Mouse (Mus musculus): ENCODE data around the gene Oip5.

DNA sequence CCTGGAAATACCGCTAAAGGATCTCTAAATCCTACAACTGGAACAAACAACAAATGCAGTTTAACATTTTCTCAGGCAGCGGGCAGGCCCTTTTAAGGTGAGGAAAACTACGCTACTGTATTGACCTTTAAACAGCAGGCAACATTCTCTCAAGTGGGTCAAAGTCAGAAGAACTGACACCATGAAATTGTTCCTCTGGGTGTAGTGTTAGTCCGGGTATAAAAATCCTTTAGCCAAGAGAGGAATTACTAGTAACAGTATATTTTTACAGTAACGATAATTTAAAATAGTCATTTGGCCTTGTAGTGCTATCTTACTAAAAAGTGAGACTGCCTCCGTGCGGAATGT, 24.5 kb downstream of the Oip5 start:
- no peak for TF ChIP-seq CTCF (conservative IDR thresholded peaks at IDR 0.05; ENCODE audit: insufficient read depth, insufficient read length, low read depth, low read length)
- no peak for TF ChIP-seq POLR2A (IDR thresholded peaks at IDR 0.05; ENCODE audit: low read depth, low read length)
